Mouse (Mus musculus) midbrain, embryonic 12.5 days (tissue): ENCODE measurements around the gene Klc2. TPM values are rescaled to one million over a fixed set of nuclear protein-coding genes. Genes with fewer than 3 reads are reported as not detected.

Experiments used
- ATAC-seq: fragments of 200-750 bp; cut with Nextera tagmentation; 2 replicates; pipeline ENCODE4 v1.8.0; 2017; ENCODE audit warnings: low read depth, moderate TSS enrichment, moderate library complexity; ENCODE audit not compliant: low FRiP score
- H3K27ac ChIP-seq: fragments of 300-500 bp; sonication (generic); replicated peaks from 2 replicates; pipeline ENCODE4 v1.5.1; 2016; ENCODE audit warnings: mild to moderate bottlenecking
- H3K27me3 ChIP-seq: fragments of 300-500 bp; sonication (generic); 2 replicates; pipeline ENCODE4 v1.6.1; 2016; ENCODE audit warnings: mild to moderate bottlenecking
- H3K36me3 ChIP-seq: fragments of 300-500 bp; sonication (generic); 2 replicates; pipeline ENCODE4 v1.6.1; 2016
- H3K4me1 ChIP-seq: fragments of 300-500 bp; sonication (generic); 2 replicates; pipeline ENCODE4 v1.6.1; 2016
- H3K4me2 ChIP-seq: fragments of 300-500 bp; sonication (generic); replicated peaks from 2 replicates; pipeline ENCODE4 v1.6.1; 2016; ENCODE audit warnings: mild to moderate bottlenecking, moderate library complexity
- H3K4me3 ChIP-seq: fragments of 300-500 bp; sonication (generic); 2 replicates; pipeline ENCODE4 v1.5.1; 2016; ENCODE audit warnings: mild to moderate bottlenecking
- H3K9ac ChIP-seq: fragments of 300-500 bp; sonication (generic); replicated peaks from 2 replicates; pipeline ENCODE4 v1.6.1; 2016; ENCODE audit warnings: mild to moderate bottlenecking, moderate library complexity
- H3K9me3 ChIP-seq: fragments of 300-500 bp; sonication (generic); 2 replicates; pipeline ENCODE4 v1.6.1; 2016; ENCODE audit warnings: mild to moderate bottlenecking
- WGBS: fragments of 180-500 bp; shearing (Covaris S2); methylation state at CpG from one replicate; pipeline ENCODE4 v1.1.7; 2016; 5-methylcytosine and 5-hydroxymethylcytosine counted together
- polyA plus RNA-seq: library from polyadenylated mRNA; unstranded; fragments of >200 nt; fragmentation: Nextera tagmentation; extraction: Ambion mirVana; gene quantifications from 2 replicates; pipeline ENCODE4 v1.2.1, GENCODE M21; 2016

Klc2 gene
- polyA plus RNA-seq, 1 experiment from 2014 or later: 54.7 TPM

DNA sequence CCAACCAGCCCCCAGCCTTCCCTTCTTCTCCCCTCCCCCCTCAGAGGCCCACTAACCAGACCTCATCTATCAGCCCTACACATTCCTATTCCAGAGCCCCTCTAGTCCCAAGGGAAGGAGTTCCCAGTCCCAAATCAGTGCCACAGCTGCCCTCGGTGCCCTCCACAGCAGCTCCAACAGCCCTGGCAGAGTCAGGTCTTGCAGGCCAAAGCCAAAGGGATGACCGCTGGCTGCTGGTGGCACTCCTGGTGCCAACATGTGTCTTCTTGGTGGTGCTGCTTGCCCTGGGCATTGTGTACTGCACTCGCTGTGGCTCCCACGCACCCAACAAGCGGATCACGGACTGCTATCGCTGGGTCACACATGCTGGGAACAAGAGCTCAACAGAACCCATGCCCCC, 48.4 kb downstream of the Klc2 start:
- H3K4me3 ChIP-seq: no peak overlapping the region
- no peaks in the 10 kb centered on the region for H3K9me3 ChIP-seq
- no peak overlapping the region for H3K9ac ChIP-seq
- H3K27me3 ChIP-seq: peaks cover 82% of the 10 kb centered on the region
- peaks cover 57% of the 10 kb centered on the region for H3K4me1 ChIP-seq
- H3K4me2 ChIP-seq: peak overlapping the region; percentile 17; the same call in 1 of the 2 replicates
- no peak overlapping the region for H3K27ac ChIP-seq
- H3K36me3 ChIP-seq: no peaks in the 10 kb centered on the region
- 76% methylated on average over 7 of the region's 7 CpGs for WGBS
- ATAC-seq: no peak

DNA sequence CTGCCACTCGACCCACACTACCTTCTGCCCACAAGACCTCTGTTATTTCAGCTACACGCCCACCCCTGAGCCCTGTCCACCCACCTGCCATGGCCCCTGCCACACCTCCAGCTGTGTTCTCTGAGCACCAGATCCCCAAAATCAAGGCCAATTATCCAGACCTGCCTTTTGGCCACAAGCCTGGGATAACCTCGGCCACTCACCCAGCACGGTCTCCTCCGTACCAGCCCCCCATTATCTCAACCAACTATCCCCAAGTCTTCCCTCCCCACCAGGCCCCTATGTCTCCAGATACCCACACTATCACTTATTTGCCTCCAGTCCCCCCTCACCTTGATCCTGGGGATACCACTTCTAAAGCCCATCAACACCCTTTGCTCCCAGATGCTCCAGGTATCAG, 48.9 kb downstream of the Klc2 start:
- Histone ChIP-seq H3K36me3 (no peaks in the 10 kb centered on the region), H3K9ac (no peak overlapping the region), H3K4me3 (no peak overlapping the region), H3K4me1 (peaks cover 57% of the 10 kb centered on the region), H3K27me3 (peaks cover 82% of the 10 kb centered on the region), H3K4me2 (no peak overlapping the region; the same call in 1 of the 2 replicates), H3K9me3 (no peaks in the 10 kb centered on the region), H3K27ac (no peak overlapping the region)
- ATAC-seq: no peak
- WGBS: 88% methylated on average over 5 of the region's 5 CpGs

DNA sequence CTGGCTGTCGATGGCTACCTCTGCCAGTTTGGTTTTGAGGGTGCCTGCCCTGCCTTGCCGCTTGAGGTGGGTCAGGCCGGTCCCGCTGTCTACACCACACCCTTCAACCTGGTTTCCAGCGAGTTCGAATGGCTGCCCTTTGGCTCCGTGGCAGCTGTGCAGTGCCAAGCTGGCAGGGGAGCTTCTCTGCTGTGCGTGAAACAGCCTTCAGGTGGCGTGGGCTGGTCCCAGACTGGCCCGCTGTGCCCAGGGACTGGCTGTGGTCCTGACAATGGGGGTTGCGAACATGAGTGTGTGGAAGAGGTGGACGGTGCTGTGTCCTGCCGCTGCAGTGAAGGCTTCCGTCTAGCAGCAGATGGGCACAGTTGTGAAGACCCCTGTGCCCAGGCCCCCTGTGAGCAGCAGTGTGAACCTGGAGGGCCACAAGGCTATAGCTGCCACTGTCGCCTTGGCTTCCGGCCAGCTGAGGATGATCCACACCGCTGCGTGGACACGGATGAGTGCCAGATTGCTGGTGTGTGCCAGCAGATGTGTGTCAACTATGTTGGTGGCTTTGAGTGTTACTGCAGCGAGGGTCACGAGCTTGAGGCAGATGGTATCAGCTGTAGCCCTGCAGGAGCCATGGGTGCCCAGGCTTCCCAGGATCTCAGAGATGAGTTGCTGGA, 49.7 kb downstream of the Klc2 start:
- no peak for ATAC-seq
- peaks cover 57% of the 10 kb centered on the region for H3K4me1 ChIP-seq
- WGBS: 42% methylated on average over 21 of the region's 21 CpGs
- no peaks in the 10 kb centered on the region for H3K9me3 ChIP-seq
- H3K27ac ChIP-seq: no peak overlapping the region
- H3K27me3 ChIP-seq: peaks cover 74% of the 10 kb centered on the region
- H3K36me3 ChIP-seq: no peaks in the 10 kb centered on the region
- H3K4me2 ChIP-seq: peak overlapping the region; percentile 86
- peak overlapping the region; percentile 46 for H3K4me3 ChIP-seq
- H3K9ac ChIP-seq: peak overlapping the region; percentile 64

DNA sequence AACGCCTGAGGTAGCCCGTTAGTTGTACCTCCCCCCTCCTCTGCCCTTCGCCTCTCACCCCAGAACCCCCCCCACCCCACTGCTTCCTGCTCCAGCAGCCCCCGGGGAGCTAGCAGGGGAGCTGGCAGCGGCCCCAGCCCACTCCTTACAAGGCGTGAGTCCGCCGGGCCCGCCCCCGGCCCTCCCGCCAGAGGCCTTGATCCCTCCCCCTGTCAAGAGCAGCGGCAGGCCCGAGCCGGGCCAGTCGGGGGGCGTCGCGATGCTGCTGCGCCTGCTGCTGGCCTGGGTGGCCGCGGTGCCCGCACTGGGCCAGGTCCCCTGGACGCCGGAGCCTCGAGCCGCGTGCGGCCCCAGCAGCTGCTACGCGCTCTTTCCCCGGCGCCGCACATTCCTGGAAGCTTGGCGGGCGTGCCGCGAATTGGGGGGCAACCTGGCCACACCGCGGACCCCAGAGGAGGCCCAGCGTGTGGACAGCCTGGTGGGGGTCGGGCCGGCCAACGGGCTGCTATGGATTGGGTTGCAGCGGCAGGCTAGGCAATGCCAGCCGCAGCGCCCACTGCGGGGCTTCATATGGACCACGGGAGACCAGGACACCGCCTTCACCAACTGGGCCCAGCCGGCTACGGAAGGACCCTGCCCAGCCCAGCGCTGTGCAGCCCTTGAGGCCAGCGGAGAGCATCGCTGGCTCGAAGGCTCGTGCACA, 50.3 kb downstream of the Klc2 start, which contains the start of gene Cd248:
Cd248 (plus strand) TSS at position 212 of the 703 bp plus-strand sequence.
- H3K4me2 ChIP-seq: peak within 1 kb of the TSS; percentile 86
- peak within 1 kb of the TSS; percentile 46 for H3K4me3 ChIP-seq
- no peaks in the 10 kb centered on the region for H3K36me3 ChIP-seq
- peak; percentile 10; the same call in 1 of the 2 replicates for ATAC-seq
- H3K27me3 ChIP-seq: peaks cover 70% of the 10 kb centered on the region
- 2% methylated on average over 53 of the region's 56 CpGs for WGBS
- peak within 1 kb of the TSS; percentile 64 for H3K9ac ChIP-seq
- peak within 1 kb of the TSS; percentile 22; the same call in 1 of the 2 replicates for H3K27ac ChIP-seq
- no peaks in the 10 kb centered on the region for H3K9me3 ChIP-seq
- peaks cover 56% of the 10 kb centered on the region for H3K4me1 ChIP-seq

DNA sequence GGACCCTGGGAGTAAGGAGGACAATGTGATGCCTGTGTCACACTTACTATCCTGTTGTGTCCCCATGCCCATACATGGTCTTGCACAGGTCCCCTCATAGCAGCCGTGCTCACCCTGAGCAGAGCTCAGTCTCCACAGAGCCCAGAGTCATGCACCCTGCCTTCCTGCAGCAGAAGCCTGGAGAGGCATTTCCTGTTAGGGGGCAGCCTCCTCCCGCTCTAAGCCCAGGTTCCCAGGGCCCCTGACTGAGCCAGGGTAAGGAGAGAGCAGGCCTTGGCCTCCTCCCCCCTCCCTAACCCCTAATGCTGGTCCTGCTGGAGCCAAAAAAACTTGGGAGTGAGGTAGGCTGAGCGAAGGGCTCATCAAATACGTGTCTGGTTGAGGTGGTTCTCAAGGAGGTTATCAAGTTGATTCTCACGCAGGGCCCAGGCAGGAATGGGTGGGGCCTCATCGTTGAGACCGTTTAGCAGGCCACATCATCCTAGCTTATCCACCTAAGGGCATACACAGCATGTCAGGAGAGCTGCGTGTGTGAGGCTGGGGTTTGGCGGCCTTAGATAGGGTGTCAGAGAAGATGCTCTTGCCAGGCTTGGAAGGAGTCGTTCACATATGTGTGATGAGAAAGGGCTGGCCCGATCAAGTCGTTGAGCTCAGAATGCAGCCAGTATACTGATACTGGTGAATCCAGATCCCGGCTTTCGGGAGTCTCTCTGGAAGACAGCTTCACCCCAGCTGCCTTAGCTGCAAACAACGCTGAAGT, 51.1 kb downstream of the Klc2 start:
- Histone ChIP-seq H3K4me1 (peaks cover 48% of the 10 kb centered on the region), H3K27ac (no peak overlapping the region)

DNA sequence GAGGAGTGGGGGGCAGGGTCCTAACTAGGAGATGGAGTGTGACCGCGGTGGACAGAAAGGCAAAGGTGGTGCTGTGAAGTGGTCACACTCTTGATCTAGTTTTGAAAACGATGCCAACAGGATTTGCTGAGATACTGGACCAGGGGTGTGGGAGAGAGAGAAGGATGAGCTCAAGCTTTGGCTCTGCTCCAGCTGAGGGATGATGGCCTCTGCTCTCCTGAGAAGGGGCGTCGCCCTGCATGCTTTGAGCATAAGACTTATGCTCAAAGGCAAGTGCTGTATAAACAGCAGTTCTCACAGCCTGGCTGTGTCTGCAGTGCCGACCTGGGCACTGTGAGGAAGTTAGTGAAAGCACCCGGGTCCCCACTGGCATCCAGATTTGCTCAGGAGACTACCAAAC, 53.3 kb downstream of the Klc2 start:
- Histone ChIP-seq H3K9me3 (no peaks in the 10 kb centered on the region), H3K36me3 (no peaks in the 10 kb centered on the region), H3K27me3 (peaks cover 62% of the 10 kb centered on the region), H3K27ac (no peak overlapping the region), H3K9ac (no peak overlapping the region), H3K4me1 (peaks cover 41% of the 10 kb centered on the region), H3K4me3 (no peak overlapping the region), H3K4me2 (no peak overlapping the region)
- 73% methylated on average over 7 of the region's 7 CpGs for WGBS
- no peak for ATAC-seq

More for the DNA sequence above, 51.1 kb downstream of the Klc2 start:
- ATAC-seq: no peak
- H3K4me3 ChIP-seq: peak overlapping the region; percentile 46
- H3K4me2 ChIP-seq: peak overlapping the region; percentile 86
- H3K36me3 ChIP-seq: no peaks in the 10 kb centered on the region
- WGBS: 9% methylated on average over 15 of the region's 15 CpGs
- peaks cover 70% of the 10 kb centered on the region for H3K27me3 ChIP-seq
- H3K9me3 ChIP-seq: no peaks in the 10 kb centered on the region
- H3K9ac ChIP-seq: peak overlapping the region; percentile 64

DNA sequence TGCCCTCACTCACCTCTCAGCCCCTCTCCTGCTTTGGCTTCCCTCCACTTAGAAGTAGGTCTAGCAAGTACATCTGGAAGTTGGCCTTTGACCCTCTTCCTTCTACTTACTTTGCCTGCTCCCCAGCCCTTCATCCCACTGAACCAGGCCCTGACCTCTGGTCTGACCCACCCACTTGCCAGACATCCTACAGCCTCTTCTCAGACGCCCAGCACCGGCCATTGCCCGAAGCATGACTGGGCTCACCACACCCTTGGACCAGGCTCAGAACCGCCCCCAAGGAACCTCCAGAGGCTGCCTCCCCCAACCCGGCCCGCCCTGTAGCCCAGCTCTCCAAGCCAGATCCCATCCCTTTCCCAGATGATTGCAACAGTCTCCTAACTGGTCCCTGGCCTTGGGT, 55.9 kb downstream of the Klc2 start:
- ATAC-seq: no peak
- Histone ChIP-seq H3K4me2 (no peak overlapping the region), H3K27ac (no peak overlapping the region), H3K4me3 (no peak overlapping the region), H3K9ac (no peak overlapping the region), H3K4me1 (peaks cover 31% of the 10 kb centered on the region), H3K27me3 (peaks cover 43% of the 10 kb centered on the region), H3K9me3 (no peaks in the 10 kb centered on the region), H3K36me3 (no peaks in the 10 kb centered on the region)
- WGBS: 79% methylated on average over 6 of the region's 6 CpGs

DNA sequence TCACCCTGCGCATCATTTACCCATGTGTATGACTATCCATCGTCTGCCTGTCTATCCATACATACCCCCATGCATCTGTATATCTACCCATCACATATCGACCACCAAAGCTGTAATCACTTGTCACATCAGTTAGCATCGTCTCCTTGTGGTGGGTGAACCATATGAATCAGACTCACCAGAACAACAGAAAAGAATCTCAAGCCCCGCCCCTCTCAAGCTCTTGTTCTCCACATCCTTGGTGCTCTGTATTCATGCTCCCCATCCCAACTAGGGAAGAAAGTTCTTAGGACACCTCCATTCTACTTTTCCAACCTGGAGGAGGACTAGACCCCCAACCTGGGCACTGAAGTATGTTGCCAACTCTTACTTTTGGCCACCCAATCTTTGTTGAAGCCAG, 56.3 kb downstream of the Klc2 start:
- Histone ChIP-seq H3K4me1 (peaks cover 27% of the 10 kb centered on the region), H3K4me2 (no peak overlapping the region), H3K9me3 (no peaks in the 10 kb centered on the region), H3K4me3 (no peak overlapping the region), H3K9ac (no peak overlapping the region), H3K27me3 (peaks cover 39% of the 10 kb centered on the region), H3K36me3 (no peaks in the 10 kb centered on the region), H3K27ac (no peak overlapping the region)
- ATAC-seq: no peak
- WGBS: 87% methylated on average over 5 of the region's 5 CpGs

DNA sequence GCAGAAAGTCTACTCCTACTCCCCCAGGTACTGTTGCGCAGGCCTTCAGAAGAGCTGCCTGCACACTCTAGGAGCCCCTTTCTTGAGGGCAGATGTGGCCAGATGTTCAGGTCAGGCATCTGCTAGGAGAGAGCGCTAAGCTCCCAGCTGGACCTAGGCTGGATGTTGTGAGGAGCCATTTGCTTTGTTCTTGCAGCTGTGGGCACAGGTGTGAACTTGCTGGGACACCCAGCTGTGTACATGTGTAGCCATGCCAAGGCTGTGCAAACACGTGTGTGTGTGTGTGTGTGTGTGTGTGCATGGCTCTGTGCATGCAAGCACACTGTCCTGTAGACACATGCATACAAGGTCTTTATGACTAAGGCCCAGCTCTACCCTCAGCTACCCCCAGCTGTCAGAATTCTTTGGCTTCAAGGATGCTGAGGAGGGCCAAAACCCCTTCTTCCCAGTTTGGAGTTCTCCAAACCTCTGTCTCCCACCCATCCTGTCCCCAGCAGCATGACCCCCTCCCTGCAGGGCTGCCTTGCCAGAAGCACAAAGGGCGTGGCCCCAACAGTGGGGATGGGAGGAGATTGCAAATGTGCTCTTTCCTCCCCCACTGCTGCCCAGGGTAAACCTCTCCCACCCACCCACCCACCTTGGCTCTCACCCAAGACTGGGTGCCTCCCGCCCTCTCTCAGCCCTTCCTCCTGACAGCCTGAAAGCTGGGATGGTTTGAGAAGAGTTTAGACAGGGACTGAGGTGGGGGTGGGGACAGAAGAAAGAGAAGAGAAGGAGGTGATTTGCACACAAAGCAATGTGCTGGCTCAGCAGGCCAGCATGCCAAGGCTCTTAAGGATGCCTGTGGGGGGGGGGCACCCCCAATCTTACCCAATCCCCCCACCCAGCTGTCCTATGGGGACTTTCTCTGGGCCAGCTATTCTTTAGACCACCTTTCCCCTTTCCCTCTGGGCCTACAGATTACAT, 57.7 kb downstream of the Klc2 start:
- peaks cover 31% of the 10 kb centered on the region for H3K4me1 ChIP-seq
- no peaks in the 10 kb centered on the region for H3K36me3 ChIP-seq
- H3K9me3 ChIP-seq: no peaks in the 10 kb centered on the region
- H3K9ac ChIP-seq: no peak overlapping the region
- no peak overlapping the region for H3K4me2 ChIP-seq
- H3K4me3 ChIP-seq: no peak overlapping the region
- ATAC-seq: no peak
- H3K27me3 ChIP-seq: peaks cover 25% of the 10 kb centered on the region
- no peak overlapping the region for H3K27ac ChIP-seq
- WGBS: 27% methylated on average over 5 of the region's 5 CpGs

DNA sequence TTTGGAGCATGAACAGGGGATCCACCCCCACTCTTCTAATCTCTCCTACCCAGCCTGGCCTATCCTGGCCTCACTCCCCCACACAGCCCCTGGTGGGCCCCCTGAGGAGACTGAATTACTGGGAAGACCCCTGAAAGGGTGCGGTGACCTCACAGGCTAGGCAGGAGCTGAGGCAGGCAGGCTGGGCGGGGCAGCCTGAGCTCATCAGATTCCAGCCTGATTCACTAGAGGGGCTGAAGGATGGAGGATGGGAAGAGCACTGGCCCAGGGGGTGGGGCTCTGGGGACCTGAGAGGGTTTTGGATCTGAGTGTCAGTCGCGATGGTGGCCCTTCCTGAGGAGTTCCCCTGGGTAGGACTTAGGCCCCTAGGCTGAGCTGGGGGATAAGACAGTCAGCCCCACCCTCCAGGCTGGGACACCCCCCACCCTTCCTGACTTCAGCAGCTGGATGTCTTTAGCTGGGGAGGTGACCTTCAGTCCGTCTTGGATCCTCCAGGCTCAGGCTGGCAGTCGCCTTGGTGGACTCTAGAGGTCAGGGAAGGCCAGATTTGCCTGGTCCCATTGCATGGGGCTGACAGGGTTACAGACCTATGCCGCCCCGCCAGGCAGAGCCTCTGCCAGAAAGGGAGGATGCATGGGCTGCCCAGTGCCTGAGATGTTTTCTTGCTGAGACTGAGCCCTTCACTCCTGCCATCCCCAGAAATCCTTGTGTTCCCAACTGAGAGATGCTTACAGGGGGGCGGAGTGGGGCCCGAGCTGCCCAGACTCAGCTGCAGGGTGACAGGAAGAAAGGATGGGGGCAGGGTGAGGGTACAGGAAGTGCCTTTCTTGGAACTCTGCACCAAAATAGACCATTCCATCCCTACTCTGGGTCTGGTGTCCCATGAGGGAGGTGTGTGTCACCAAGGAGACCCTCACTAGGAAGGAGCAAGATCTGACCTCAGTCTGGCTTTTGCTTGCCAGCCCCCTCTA, 59.3 kb downstream of the Klc2 start:
- Histone ChIP-seq H3K9ac (0 out of 2 replicates have a peak overlapping the region, but pooled peaks have one; percentile 26), H3K4me2 (no peak overlapping the region), H3K27ac (no peak overlapping the region), H3K27me3 (peaks cover 27% of the 10 kb centered on the region), H3K4me3 (no peak overlapping the region), H3K4me1 (peaks cover 31% of the 10 kb centered on the region), H3K9me3 (no peaks in the 10 kb centered on the region), H3K36me3 (no peaks in the 10 kb centered on the region)
- 9% methylated on average over 10 of the region's 10 CpGs for WGBS
- no peak for ATAC-seq
